Mouse (Mus musculus) forebrain, embryonic 12.5 days (tissue): ENCODE measurements around the gene Nfib. TPM values are rescaled to one million over a fixed set of nuclear protein-coding genes. Genes with fewer than 3 reads are reported as not detected.

Experiments
- ATAC-seq: fragments of 200-750 bp; cut with Nextera tagmentation; 2 replicates; pipeline ENCODE4 v1.8.0; 2017; ENCODE audit warnings: moderate TSS enrichment; ENCODE audit not compliant: low FRiP score
- H3K27ac ChIP-seq: fragments of 300-500 bp; sonication (generic); 2 replicates; pipeline ENCODE4 v1.5.1; 2016; ENCODE audit warnings: mild to moderate bottlenecking
- H3K27me3 ChIP-seq: fragments of 300-500 bp; sonication (generic); 2 replicates; pipeline ENCODE4 v1.6.1; 2016; ENCODE audit warnings: mild to moderate bottlenecking
- H3K36me3 ChIP-seq: fragments of 300-500 bp; sonication (generic); replicated peaks from 2 replicates; pipeline ENCODE4 v1.6.1; 2016; ENCODE audit warnings: mild to moderate bottlenecking
- H3K4me1 ChIP-seq: fragments of 300-500 bp; sonication (generic); 2 replicates; pipeline ENCODE4 v1.6.1; 2016
- H3K4me2 ChIP-seq: fragments of 300-500 bp; sonication (generic); 2 replicates; pipeline ENCODE4 v1.6.1; 2016; ENCODE audit warnings: mild to moderate bottlenecking, moderate library complexity
- H3K4me3 ChIP-seq: fragments of 300-500 bp; sonication (generic); replicated peaks from 2 replicates; pipeline ENCODE4 v1.5.1; 2016; ENCODE audit warnings: mild to moderate bottlenecking
- H3K9ac ChIP-seq: fragments of 300-500 bp; sonication (generic); 2 replicates; pipeline ENCODE4 v1.6.1; 2016; ENCODE audit warnings: mild to moderate bottlenecking
- H3K9me3 ChIP-seq: fragments of 300-500 bp; sonication (generic); 2 replicates; pipeline ENCODE4 v1.6.1; 2016
- WGBS: fragments of 180-500 bp; shearing (Covaris S2); methylation state at CpG from one replicate; pipeline ENCODE4 v1.1.7; 2016; 5-methylcytosine and 5-hydroxymethylcytosine counted together
- polyA plus RNA-seq: library from polyadenylated mRNA; unstranded; fragments of >200 nt; fragmentation: Nextera tagmentation; extraction: Ambion mirVana; gene quantifications from 2 replicates; pipeline ENCODE4 v1.2.1, GENCODE M21; 2016

Nfib gene
- polyA plus RNA-seq, 1 experiment from 2014 or later = 103 TPM

DNA sequence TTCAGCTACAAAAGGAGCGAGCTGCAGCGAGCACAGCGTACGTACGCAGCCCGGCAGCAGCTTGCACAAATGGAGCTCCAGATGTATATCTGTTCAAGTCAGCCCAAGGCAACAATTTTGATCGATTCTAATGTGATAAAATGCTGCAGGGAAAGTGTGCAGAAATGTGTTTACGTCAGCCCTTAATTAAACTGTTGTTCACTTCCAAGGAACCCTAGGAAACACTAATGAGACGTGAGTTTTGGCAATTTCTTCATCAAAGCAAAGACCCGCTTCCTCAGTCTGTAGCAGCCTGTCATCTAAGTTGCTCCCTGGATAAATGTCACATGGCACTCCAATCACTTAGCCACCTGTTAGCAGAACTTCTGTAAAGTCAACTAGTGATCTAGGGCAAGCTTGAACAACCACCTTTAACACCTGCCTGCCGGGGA is 368.6 kb downstream of the Nfib start:
- H3K4me2 ChIP-seq = no peak overlapping the region
- 0 out of 2 replicates have a peak overlapping the region, but pooled peaks have one; percentile 10 for H3K27ac ChIP-seq
- H3K4me1 ChIP-seq = peaks cover 17% of the 10 kb centered on the region
- no peak overlapping the region for H3K9ac ChIP-seq
- H3K9me3 ChIP-seq = no peaks in the 10 kb centered on the region
- H3K36me3 ChIP-seq = no peaks in the 10 kb centered on the region
- no peak overlapping the region for H3K4me3 ChIP-seq
- no peaks in the 10 kb centered on the region for H3K27me3 ChIP-seq
- 45% methylated on average over 11 of the region's 11 CpGs for WGBS
- ATAC-seq = peak; percentile 49; the same call in 1 of the 2 replicates

DNA sequence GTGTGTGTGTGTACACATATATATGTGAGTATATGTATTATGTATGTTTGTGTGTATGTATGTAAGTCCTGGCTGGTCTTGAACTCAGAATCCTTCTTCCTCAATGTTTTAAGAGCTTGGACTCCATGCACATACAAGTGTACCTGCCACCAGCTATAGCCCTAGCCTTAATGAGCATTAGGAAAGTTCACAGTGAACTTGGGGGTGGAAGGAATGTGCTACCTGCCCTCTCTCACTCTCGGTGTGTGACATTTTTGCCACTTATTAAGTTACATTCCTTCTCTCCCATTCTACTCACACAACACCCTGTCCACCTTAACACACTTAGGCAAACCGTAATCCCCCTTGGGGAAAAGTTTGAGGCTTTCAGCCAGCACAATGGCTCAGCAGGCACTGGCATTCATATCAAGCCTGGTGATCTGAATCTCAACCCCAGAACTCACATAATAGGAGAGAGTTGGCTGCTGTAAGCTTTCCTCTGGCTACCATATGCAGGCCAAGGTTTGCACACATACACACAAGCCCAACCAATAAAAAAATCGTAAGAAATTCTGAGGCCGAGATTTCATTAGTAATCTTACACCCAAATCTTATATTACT is 370.2 kb downstream of the Nfib start:
- Histone ChIP-seq H3K27me3 (no peaks in the 10 kb centered on the region), H3K9ac (no peak overlapping the region), H3K4me2 (no peak overlapping the region), H3K4me3 (no peak overlapping the region), H3K27ac (peak overlapping the region; percentile 46; the same call in 1 of the 2 replicates), H3K4me1 (peaks cover 13% of the 10 kb centered on the region), H3K36me3 (0 out of 2 replicates have a peak, but pooled peaks cover 2% of the 10 kb centered on the region), H3K9me3 (no peaks in the 10 kb centered on the region)
- ATAC-seq = peak; percentile 30; the same call in 1 of the 2 replicates
- WGBS = 44% methylated on average over 4 of the region's 4 CpGs

DNA sequence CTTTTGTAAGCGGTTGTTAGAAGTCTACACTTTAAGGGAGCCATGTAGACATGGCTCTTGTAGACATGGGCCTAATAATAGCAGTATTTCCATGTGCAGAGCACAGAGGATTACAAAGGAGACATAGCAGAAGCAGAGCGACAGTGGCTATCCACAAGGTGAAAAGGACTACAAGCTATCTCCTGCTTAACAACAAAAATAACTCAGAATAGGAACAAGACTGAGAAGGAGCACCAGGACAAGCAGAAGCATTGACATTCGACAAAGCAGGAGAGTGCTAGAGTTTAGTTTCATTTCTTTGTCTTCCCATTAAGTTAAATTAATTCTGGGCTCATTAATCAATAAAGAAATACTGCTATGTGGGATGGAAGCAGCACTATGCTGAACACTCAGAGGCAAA is 372.1 kb downstream of the Nfib start:
- Histone ChIP-seq H3K27ac (no peak overlapping the region), H3K27me3 (no peaks in the 10 kb centered on the region), H3K9me3 (no peaks in the 10 kb centered on the region), H3K4me2 (no peak overlapping the region), H3K9ac (no peak overlapping the region), H3K36me3 (peaks cover 12% of the 10 kb centered on the region), H3K4me3 (no peak overlapping the region), H3K4me1 (peaks cover 13% of the 10 kb centered on the region)
- ATAC-seq = no peak
- WGBS = 92% methylated on average over 3 of the region's 3 CpGs

DNA sequence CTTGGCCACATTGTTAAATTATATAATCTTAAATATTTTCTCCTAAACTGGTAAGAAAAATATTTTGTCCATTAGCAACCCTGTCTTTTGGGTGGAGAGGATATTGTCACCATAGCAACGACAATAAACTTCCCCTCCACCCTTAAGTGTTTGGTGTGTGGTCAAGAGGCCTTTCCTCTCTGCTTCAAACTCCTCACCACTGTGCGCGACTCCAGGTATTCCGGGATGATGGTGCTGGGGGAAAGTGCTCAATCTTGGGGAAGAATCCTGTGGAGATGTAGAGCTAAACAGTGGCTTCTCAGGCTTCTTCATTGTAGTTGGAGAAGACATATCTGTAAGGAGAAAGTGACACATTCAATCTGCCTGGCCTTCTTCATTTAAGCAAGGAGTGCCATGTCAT is 375.5 kb downstream of the Nfib start:
- Histone ChIP-seq H3K9ac (no peak overlapping the region), H3K9me3 (no peaks in the 10 kb centered on the region), H3K27ac (no peak overlapping the region), H3K4me3 (no peak overlapping the region), H3K27me3 (no peaks in the 10 kb centered on the region), H3K4me1 (peaks cover 4% of the 10 kb centered on the region; the same call in 1 of the 2 replicates), H3K36me3 (peaks cover 20% of the 10 kb centered on the region), H3K4me2 (no peak overlapping the region)
- 89% methylated on average over 4 of the region's 4 CpGs for WGBS
- no peak for ATAC-seq

DNA sequence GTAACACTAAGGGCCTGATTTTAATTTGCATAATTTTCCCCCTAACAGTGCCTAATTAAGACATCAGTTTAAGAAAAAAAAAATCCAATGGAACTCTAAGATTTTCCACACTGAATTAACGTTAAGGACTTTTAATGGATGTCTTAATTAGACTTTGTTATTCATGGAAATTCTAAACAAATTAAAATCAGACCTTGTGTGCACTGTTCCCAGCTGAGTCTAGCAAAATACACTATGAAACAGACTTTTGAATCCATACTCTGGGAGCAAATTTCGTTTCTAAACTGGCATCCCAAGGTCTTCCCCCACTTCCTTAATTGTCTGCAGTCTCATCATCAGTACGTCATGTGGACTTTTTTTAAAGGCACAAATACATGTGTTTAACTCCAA is 379.4 kb downstream of the Nfib start:
- Histone ChIP-seq H3K4me3 (no peak overlapping the region), H3K9ac (no peak overlapping the region), H3K4me2 (no peak overlapping the region), H3K4me1 (peaks cover 4% of the 10 kb centered on the region; the same call in 1 of the 2 replicates), H3K27me3 (no peaks in the 10 kb centered on the region), H3K36me3 (peaks cover 42% of the 10 kb centered on the region), H3K27ac (no peak overlapping the region), H3K9me3 (no peaks in the 10 kb centered on the region)
- ATAC-seq = peak; percentile 60; the same call in 1 of the 2 replicates
- 34% methylated on average over 3 of the region's 3 CpGs for WGBS

DNA sequence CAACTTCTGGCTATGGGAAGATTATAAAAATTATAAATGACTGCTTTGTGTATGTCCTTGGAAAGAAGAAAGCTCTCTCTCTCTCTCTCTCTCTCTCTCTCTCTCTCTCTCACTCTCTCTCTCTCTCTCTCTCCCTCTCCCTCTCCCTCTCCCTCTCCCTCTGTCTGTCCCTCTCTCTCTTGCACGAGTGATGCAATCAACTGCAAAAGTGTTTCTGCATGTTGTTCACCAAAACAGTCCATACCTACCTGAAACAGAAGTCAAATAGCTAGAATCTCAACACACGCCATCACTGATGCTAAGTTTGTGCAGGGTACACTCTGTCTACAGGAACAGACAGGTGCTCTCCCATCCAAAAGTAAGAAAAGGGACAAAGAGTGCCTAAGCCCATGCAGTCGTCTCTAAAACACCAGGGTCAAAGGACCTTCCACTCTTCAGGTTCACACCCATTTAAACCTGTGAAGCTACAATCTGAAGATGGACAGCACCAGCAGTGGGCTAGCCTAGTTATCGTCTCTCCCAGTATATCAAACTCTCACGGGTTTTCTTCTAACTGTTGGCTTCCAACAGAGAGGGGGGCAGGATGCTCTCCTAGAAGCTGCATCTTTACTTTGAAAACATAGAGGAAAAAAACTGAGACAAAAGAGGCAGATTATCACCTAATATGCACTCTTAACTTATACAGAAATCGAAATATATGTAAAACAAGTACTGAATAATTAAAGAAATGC is 380.0 kb downstream of the Nfib start:
- Histone ChIP-seq H3K9ac (no peak overlapping the region), H3K4me1 (peaks cover 4% of the 10 kb centered on the region; the same call in 1 of the 2 replicates), H3K4me2 (no peak overlapping the region), H3K9me3 (no peaks in the 10 kb centered on the region), H3K27ac (peak overlapping the region; percentile 69), H3K4me3 (no peak overlapping the region), H3K36me3 (peaks cover 42% of the 10 kb centered on the region), H3K27me3 (no peaks in the 10 kb centered on the region)
- ATAC-seq = peak; percentile 53; the same call in 1 of the 2 replicates
- WGBS = 45% methylated on average over 6 of the region's 6 CpGs

DNA sequence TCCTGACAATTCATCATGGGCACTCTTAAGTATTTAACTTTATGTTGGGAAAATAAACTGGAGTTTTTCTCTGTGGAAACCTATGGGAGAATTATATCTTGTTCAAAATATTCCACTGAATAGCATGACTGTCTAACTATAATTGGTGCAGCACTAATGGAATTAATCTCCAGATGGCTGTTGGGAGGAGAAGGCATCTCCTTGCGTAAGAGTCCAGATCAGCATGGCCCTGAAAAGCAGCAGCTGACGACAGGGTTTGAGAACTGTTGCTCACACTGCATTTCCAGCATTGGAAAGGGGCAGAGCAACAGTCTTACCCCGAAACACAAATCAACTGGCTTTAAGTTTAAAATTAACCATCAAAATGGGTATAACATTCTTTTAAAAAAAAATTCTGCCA is 380.6 kb downstream of the Nfib start:
- peaks cover 43% of the 10 kb centered on the region for H3K36me3 ChIP-seq
- H3K27ac ChIP-seq = no peak overlapping the region
- no peak for ATAC-seq
- H3K9me3 ChIP-seq = no peaks in the 10 kb centered on the region
- H3K9ac ChIP-seq = no peak overlapping the region
- 71% methylated on average over 3 of the region's 3 CpGs for WGBS
- no peak overlapping the region for H3K4me3 ChIP-seq
- no peak overlapping the region for H3K4me2 ChIP-seq
- H3K4me1 ChIP-seq = peaks cover 4% of the 10 kb centered on the region; the same call in 1 of the 2 replicates
- no peaks in the 10 kb centered on the region for H3K27me3 ChIP-seq

DNA sequence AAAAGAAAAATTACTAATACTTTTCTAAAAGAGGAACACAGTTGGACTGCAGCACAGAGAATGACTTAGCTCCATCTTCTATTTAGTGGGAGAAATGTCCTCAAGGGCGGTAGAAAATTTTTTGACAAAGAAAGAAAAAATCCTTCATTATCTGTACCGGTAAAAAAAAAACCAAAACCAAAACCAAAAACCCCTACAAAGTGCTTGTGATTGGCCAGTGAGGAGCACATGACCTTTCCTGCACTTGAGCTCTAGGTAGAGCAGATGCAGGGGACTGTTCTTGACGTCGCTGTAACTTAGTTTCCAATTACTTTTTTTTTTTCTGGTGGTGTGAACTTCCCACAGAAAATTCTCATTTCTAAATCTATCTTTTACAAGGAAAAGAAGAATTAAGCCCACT is 384.5 kb downstream of the Nfib start:
- ATAC-seq = no peak

DNA sequence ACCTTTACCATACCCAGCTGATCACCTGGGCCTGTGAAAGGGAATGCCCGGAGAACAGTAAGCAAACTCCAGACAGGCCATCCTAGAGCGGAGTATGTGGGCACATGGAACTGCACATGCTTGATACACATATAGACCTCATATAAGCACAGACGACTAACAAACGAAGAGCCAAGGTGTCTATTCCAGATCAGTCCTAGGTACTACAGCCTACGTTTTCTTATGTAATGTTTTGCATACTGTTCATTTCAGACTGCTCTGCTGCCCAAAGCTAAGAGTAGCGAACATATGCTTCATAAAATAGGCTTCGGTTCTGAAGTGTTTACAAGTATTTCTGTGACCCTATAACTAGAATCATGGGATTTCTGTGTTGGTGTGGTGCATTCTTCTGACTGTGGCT is 386.2 kb downstream of the Nfib start:
- Histone ChIP-seq H3K9me3 (no peaks in the 10 kb centered on the region), H3K9ac (no peak overlapping the region), H3K4me1 (no peaks in the 10 kb centered on the region; the same call in 1 of the 2 replicates), H3K27ac (no peak overlapping the region), H3K27me3 (no peaks in the 10 kb centered on the region), H3K4me2 (no peak overlapping the region), H3K36me3 (peaks cover 50% of the 10 kb centered on the region), H3K4me3 (no peak overlapping the region)
- WGBS = 89% methylated on average over 7 of the region's 7 CpGs
- no peak for ATAC-seq

More for the DNA sequence above, 384.5 kb downstream of the Nfib start:
- H3K4me3 ChIP-seq = no peak overlapping the region
- H3K4me2 ChIP-seq = no peak overlapping the region
- H3K4me1 ChIP-seq = peaks cover 4% of the 10 kb centered on the region; the same call in 1 of the 2 replicates
- no peaks in the 10 kb centered on the region for H3K9me3 ChIP-seq
- H3K27ac ChIP-seq = no peak overlapping the region
- H3K27me3 ChIP-seq = no peaks in the 10 kb centered on the region
- 82% methylated on average over 4 of the region's 4 CpGs for WGBS
- H3K9ac ChIP-seq = no peak overlapping the region
- peaks cover 42% of the 10 kb centered on the region for H3K36me3 ChIP-seq

DNA sequence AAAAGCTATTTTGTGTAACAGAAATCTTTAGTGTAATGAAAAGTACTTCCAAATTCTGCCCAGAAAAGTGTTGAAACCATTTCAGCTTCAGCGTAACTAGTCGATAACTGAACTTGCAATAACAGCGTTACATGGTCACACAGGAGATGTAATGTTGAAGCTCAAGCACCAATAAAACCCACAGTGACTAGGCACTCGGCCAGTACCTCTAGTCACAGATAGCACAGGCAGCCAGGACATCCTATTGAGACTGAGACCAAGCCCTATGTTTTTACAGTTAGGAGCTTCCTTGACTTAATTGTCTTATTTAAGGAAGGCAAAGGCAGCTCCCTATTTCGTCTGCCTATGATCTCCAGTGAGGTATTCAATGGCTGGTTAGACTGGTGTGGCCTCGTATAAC is 389.4 kb downstream of the Nfib start:
- no peaks in the 10 kb centered on the region; the same call in 1 of the 2 replicates for H3K4me1 ChIP-seq
- no peak overlapping the region for H3K4me2 ChIP-seq
- WGBS = 90% methylated on average over 6 of the region's 6 CpGs

DNA sequence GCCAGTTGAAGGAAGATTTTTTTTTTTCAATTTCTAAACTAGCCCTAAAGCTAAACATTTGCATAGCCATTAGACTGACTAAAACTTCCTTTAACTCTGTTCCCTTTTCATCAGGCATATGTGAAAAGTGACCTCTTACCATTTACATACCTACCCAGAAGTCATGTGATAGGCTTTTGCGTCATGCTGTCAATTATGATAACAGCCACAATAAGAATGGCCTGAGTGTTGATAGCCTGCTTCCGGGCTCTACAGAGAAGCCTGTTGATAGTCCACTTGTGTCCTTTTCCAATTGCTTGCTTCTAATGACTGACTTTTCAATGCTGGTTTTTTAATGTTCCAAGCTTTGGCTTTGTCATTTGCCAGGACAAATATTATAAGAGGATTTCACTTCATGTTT is 389.8 kb downstream of the Nfib start:
- Histone ChIP-seq H3K4me2 (no peak overlapping the region), H3K9me3 (no peaks in the 10 kb centered on the region), H3K9ac (no peak overlapping the region), H3K27ac (no peak overlapping the region), H3K36me3 (peaks cover 28% of the 10 kb centered on the region), H3K27me3 (no peaks in the 10 kb centered on the region), H3K4me3 (no peak overlapping the region), H3K4me1 (no peaks in the 10 kb centered on the region; the same call in 1 of the 2 replicates)
- WGBS = 63% methylated on average over 2 of the region's 2 CpGs
- no peak for ATAC-seq

More for the DNA sequence above, 389.4 kb downstream of the Nfib start:
- Histone ChIP-seq H3K36me3 (peaks cover 28% of the 10 kb centered on the region), H3K9me3 (no peaks in the 10 kb centered on the region), H3K4me3 (no peak overlapping the region), H3K27me3 (no peaks in the 10 kb centered on the region), H3K9ac (no peak overlapping the region), H3K27ac (no peak overlapping the region)
- no peak for ATAC-seq

DNA sequence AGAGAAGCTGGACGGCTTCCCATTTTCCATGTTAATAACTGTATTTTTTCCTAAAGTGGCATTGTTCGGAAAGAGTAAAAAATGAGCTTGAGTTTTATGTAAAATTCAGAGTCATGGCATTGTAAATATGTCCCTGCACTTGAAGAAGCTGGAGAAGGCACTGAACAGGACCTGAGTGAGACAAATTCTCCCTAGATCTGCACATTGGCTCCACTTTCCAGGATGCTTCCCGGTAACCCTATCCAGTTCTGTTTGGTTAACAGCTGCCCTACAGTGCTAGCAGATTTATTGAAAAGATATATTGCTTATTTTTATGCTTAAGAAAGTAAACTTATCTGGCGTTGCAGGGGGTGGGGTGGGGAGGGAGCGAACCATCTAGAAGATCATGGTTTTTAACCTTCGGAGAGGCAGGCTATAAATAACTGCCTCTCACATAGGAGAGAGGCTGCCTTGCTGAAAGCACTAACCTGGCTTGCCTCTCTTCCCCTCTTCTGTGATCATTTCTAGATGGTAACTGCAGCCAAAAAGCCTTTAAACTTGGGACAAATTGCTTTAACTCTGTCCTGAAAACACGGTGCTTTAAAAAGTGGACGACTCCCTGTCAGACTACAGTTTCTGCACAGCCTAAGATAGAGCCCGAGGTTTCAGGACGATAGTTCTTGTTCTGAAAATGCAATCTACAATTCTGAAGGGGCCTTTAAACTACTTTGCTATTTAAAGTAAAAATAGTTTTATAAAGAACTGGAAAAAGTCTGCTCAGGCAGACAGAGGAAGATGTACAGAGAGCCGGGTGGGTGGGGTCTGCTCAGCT is 394.4 kb downstream of the Nfib start:
- Histone ChIP-seq H3K27ac (no peak overlapping the region), H3K9me3 (no peaks in the 10 kb centered on the region), H3K9ac (no peak overlapping the region), H3K4me2 (no peak overlapping the region), H3K27me3 (no peaks in the 10 kb centered on the region), H3K4me1 (peaks cover 11% of the 10 kb centered on the region; the same call in 1 of the 2 replicates), H3K4me3 (no peak overlapping the region), H3K36me3 (peaks cover 30% of the 10 kb centered on the region)
- no peak for ATAC-seq
- WGBS = 87% methylated on average over 11 of the region's 11 CpGs
